Mouse (Mus musculus): ENCODE measurements at regions not wholly inside any gene's neighbourhood (a gene's known extent, or its start where the extent isn't known, plus 50 kb on each side); places are given as distances from the start of the nearest gene placed in this dataset.

DNA sequence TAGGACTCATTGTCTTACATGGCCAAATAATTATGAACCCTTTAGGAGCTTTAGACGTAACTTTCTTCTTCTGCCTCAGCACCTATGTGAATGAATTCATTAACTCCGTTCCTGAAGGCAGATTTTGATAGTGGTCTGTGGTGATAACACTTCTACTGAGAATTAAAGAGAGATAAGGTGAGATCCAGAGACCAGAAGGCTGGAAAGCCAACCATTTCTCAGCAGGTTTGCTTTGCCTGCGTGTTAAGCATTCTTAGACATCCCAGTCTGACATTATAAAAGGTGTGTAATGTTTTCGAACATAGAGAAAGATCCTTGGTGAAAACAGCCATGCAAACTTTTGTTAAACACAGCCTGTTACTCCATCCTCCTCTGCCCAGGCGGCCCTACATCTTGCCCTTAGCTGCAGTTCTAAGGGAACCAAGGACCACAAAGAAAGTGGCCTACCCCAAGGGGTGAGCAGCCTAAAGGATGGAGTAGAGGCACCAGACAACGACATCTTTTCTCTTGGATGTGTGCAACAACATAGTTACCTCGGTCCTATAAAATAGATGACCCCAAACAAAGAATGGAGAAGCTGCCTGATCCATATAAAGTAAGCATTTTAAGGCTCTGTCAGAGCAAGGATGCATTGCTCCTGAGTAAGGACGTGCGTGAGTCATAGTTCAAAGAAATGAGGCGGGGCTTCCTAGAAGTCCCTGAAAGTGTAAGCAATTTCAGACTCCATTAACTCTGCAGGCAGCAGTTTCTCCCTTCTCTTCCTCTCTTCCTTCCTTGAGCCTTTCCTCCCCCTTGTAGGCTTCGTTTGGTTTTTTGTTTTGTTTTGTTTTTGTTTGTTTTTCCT, 55.1 kb upstream of the Xpr1 start:
- no peak for DNase-seq

DNA sequence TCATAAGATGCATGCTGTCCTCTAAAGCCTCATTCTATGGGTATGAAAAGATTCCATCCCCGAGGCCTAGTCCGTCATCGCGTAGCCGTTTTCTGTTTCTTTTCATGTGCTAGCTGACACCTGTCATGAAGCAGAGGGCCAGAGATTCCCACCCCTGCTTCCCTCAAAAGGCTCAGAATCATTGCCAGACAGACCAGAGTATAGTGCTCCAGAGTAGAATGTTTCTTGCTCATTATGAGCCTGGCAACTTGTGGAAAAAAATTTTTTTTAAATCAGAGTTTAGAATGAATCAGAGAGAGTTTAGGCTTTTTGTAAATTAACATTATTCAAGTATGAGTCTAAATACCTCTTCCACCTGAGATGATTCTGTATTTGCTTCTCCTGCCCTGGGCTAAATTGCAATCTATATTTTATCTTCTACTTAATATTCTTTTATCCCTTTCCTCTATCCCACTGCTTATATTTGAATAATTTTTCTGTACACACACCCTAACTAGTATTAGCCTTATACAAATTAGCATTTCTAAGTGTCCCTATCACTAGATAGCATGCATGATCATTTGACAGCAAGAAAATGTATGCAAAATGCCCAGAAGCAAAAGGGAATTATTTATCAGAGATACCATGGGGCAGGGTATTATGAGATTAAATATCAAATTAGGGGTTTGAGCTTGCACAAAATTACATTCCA, 55.9 kb upstream of the Xpr1 start:
- no peak for DNase-seq

DNA sequence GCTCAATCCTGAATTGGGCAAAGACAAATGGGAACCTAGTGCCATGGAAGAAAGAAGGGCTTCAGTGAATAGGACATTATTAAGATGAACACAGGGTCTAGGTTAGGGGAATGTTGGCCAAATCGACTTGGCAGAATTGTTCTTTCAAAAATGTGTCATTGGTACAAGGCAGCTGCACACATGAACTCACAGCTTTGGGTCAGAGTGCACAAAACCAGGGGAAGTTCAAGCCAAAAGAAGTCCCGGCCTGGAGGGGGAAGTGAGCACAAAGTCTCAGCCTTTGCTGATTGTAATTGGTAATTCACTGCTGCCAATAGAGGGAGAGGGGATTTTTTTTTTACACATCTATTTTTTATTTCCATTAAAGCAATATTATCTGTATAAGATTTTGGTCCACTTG, 57.8 kb upstream of the Xpr1 start:
- no peak for DNase-seq

DNA sequence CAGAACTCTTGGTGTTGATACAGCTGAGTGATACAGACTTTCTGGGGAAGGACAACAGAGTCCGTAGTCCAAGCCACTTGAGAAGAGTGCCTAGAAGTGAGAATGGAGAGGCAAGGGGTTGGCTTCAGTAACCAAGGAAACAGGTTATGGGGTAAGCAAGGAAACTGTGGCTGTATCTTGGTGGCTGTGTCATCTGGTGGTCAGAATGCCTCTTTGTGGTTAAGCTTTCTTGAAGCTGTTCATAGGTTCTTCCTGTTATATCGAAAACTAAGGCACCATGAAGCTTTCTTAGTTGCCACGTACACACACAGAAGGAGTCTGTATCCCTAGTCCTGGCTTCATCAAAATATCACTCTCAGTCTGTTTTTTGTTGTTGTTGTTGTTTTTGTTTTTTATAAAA, 59.0 kb upstream of the Xpr1 start:
- no peak for DNase-seq

DNA sequence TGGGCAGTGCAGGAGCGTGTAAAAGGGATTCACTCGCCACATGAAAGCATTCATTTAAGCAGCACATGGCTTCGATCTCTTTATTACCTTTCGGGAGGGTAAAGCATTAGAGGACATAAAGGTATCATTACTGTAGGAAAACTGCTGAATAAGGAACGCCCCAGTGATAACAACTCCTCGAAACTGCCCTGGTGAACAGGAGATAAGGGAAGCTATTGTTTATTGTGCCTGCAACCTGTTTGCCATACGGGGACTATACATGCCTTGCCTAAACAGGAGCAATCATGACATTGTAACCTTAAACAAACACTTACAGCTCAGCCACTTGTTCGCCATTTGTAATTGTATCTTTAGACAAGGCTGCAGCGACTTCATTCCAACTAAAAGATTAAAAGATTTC, 64.9 kb upstream of the Xpr1 start:
- DNase-seq = no peak

DNA sequence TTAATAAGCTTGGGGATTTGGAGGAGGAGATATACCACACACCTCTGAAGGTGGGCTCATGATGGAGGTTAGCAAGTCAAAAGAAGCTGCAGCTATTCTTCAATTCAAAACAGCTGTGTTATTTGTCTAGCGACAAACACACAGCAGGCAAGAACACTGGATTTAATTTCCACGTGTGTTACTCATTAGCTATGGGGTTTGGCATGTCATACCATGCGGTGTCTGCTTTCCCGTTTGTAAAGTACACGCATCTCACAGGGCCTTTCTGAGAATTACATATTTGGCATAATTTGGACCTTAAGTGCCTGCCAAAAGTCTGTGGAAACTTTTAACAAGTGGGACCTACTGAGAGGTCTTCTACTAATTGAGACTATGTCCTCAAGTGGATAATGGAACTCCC, 65.5 kb upstream of the Xpr1 start:
- DNase-seq = no peak

DNA sequence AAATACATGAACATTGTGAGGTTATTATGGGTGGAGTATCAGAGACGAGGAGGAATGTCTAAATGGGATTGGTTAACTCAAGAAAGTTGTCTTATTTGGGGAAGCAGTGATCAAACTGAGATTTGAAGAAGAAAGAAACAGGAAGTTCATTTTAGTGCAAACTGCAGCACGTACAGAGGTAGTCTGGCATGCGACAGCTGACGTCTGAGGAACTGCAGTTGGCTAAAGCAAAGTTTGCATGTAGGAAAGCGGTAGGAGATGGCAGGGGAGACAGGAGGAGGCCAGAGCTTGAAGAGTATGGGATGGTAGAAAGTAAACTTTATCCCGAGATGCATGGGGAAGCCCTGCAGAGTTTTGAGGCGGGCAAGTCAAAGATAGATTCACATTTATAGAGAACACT, 66.5 kb upstream of the Xpr1 start:
- no peak for DNase-seq

DNA sequence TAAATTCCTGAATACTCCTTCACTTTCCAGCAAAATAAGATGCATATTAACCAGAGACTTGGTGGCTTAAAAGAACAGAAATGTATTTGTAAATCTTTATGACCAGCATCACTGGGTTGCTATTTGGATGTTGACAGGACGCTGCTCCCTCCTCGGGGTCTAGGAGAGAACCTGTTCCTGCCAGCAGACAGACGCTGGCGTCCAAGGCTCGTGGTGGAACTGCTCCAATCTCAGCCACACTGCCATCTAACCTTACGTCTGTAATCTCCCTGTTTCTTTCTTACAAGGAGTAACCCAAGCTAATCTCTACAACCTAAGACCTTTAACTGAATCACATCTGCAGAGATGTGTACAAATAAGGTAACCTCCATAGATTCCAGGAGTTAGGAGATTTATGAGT, 70.1 kb upstream of the Acbd6 start:
- DNase-seq = no peak

DNA sequence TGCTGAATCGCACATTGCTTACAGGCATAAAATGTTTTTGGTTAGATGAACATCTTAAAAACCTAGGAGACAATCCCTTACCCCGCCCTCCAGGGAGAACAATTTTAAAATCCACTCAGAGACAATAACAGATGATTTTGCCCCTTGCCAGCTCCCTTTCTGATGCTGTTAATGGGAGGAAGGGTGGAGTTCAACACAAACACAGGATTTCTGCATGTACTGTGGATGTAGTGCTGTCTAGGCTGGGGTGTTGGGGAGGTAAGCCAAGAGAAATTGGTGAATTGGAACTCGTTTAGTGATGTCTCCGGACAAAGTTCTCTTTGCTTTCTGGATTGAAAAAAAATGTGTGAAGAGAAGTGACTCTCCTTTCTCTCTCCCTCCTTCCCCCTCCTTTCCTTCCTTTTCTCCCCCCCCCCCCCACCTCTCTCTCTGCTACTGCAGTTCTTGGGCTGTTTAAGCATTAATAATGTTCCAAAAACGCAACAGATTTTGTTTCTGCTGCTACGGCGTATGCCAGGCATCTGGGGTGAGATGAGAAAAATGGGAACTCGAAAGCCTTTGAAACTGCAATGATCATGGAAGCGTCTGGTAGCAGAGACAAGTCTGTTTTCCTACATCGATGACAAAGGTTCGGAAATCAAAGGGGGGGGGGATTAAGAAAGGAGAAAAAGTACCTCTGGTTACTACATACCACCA, 68.8 kb upstream of the Acbd6 start:
- peak in 1 of 2 experiments; percentile 11 for DNase-seq

DNA sequence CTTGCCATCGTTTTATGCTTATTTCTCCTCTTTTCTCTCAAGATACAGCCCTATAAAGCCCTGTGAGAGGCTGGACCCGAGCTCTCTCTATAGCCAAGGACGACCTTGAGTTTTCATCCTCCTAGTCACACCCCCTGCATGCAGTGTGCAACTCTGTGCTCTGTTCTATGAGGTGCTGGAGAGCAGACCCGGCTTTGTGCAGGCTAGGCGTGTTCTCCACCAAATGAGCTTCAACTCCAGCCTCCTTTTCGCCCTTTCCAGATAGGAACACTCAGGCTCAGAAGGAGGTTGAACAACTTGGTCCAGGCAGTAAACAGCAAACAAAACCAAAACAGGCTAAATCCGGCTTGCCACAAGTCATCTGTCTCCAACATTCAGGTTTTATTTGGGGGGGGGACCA, 67.8 kb upstream of the Acbd6 start:
- no peak for DNase-seq

DNA sequence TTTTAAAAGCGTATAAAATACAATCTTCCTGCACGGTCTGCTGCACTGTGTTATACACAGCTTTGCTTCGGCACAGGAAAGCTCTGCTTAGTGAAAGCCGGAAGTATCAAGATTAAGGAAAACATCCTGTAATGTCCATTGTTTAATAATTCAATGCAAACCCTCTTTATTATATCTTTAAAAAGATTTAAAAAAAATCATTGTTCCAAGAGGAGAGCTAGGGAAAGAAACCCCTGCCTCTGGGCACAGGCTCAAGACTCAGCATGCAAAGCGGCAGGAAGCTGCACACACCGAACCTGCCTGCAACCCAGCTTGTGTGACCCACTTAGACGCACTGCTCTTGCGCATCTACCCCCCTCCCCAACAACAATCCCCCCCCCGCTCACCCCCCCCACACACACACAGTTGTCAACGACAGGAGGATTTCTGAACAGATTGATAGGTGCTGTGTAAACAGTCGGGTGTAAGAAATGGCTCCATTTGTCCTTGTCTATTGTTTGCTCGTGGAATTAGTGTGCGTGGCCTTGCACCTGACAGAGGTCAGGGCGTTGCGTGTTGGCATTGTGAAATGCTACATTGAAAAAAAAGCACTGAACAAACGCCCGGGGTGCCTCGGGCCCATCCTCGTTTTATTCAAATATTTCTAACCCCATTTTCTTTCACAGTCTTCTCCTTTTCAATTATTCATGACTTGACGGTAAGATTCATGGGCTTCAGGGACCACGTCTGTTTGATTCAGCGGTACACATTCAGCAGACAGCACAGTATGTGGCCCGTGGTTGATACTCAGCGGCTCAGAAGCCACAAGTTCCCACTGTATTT, 66.5 kb upstream of the Acbd6 start:
- DNase-seq = peak; percentile 10 to 33

DNA sequence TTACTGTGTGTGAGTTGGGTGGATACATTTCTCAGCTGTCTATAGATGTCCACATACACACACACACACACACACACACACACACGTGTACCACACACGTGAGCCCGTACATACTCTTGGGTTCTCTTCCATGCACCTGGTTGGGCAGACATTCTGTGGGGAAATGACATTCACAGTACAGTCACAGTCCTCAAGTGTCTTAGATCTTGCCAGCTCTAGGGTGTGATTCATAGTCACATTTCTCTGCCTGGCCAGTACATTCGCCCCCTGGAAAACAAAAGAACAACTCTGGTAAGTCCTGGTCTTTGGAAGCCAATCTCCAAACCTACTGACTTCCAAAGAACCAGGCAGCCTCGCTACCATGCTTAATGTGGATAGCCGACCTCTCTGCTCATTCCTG, 64.6 kb upstream of the Acbd6 start:
- DNase-seq = no peak

DNA sequence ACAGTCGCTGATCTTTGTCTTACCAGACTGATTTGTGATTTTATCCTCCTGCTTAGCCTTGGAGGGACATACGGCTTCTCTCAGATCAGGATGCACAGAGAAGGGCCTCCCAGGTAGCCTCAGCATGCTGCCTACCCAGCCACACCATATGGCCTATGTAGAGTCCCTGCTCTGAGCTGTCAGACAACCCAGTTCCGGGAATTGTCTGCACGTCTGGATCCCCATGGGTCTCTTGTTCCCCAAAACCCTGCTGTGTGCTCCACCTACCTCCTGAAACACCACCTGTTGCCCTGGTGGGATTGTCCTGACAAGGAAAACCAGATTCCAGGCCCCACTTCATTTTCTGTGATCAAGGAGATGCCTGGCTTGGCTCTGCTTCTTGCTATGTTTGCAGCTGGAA, 64.1 kb upstream of the Acbd6 start:
- DNase-seq = no peak

DNA sequence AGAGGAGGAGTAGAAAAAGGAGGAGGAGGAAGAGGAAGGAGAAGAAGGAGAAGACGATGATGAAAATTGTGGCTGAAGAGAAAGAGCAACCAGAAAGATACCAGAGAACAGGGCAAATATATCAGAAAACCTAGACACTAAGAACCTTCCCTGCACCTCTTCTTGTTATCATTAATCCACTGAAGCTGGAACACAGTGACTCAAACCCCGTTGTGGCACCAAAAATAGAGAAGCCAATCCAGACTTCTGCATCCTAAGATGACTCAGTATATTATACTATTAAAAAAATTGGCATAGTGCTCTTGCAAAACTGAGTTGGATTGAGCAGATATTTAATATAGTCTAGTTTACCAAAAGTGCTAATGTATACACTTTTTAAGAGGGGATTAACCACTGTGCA, 63.6 kb upstream of the Acbd6 start:
- DNase-seq = no peak

DNA sequence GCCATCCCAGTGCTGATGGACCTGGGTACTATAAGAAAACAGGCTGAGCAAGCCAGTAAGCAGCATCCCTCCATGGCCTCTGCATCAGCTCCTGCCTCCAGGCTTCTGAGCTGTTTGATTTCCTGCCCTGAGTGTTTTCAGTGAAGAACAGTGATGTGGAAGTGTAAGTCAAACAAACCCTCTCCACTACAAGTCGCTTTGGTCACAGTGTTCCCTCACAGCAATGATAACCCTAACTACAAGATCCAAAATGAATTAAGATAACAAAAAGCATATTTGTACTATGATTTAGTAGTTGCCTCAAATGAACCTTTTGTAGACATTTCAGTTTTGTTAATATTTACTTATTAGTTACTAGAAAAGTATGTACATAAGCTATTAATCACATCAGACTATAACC, 58.2 kb upstream of the Acbd6 start:
- no peak for DNase-seq

DNA sequence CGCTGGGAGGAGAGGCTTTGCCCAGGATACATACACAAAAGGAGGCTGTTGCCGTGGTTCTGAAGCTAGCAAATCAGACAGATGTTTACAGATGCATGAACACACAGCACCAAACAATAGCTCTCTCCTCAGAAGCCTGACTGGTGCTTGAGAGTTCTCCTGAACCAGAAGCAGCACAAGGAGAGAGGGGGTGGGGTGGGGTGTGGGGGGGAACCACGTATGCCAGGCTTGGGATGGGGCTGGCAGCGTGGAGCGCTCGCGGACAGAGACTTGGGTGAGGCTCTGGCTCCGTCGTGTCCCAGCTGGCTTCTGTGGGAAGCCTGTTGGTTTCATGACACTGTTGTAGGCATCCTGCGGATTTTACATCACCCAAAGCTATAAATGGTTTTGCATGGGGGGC, 55.1 kb upstream of the Acbd6 start:
- DNase-seq = no peak

DNA sequence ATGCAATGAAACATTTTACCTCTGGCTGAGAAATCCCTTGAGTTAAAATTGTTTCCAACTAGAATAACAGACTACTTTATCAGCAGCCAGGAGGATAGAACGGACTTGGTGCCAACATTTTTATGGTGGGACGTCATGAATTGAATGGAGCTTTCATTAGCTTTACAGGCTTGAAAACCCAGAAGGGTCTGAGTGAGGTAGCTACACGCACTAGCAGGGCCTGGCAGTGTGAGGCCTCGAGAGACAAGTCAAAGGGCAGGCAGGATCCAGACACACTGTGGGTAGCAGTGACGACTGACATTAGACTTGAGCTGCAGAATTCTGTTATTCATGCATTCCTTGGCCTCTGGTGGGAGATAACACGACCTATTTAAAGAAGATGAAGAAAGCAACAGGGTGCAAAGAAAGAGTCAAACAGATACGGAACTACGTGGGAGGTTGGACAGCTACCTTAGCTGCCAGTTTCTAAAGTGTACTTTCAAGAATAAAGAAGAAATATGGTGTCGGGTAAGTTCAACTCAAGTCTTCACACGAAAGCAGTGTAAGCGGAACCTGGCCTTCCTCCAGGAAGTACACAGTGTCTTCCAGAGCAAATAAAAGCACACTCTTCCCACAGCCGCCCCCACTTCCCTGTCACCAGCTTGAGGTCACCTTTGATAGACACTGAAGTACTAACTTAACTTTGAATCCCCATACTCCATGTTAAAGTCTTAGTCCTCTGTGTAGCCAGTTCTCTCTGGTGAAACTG, 53.2 kb upstream of the Acbd6 start:
- DNase-seq = peak in 1 of 2 experiments; percentile 27

DNA sequence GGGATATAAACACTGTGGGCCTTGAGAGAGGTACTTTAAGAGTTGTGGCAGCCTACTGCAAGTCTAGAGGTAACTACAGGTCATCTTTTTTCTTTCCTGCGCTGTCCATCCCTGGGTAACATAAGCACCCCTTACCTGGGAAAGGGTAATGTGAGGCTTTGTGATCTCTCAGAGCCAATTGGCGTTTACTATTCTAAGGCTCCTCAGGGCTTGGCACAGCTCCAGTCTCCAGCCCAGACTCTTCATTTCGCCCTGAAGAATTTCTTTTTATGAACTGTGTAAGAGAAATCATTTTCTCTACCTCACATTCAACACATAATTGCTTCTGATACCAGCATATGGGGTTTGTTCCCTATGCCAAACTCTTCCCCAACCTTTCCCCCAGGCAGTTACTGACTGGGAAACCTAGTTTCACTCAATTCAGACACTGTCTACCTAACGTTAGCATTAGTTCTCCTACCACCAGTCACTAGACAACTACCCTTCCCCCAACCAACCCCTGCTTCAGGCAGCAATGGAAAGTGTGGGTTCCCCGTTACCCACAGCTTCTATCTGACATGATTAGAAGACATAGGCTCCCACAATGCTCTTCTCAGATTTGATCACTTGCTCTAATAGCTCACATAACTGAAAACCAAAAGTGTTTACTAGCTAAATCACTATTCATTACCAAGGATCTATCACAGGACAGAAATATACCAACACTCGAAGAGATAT, 52.4 kb upstream of the Acbd6 start:
- DNase-seq = no peak
